Mouse (Mus musculus) forebrain, embryonic 11.5 days (tissue): ENCODE results near the gene Lrba. TPM values are rescaled to one million over a fixed set of nuclear protein-coding genes. Genes with fewer than 3 reads are reported as not detected.

Experiments used
- ATAC-seq: fragments of 200-750 bp; cut with Nextera tagmentation; replicated peaks from 2 replicates; pipeline ENCODE4 v1.8.0; 2017; ENCODE audit warnings: moderate TSS enrichment; ENCODE audit not compliant: low FRiP score
- DNase-seq: peaks from one replicate; pipeline ENCODE4 v3.0.0-alpha.2; 2017; ENCODE audit warnings: low spot score
- H3K27ac ChIP-seq: fragments of 300-500 bp; sonication (generic); 2 replicates; pipeline ENCODE4 v1.5.1; 2014; ENCODE audit warnings: low read depth, low read length
- H3K27me3 ChIP-seq: fragments of 300-500 bp; sonication (generic); 2 replicates; pipeline ENCODE4 v1.6.1; 2014; ENCODE audit warnings: mild to moderate bottlenecking, low read length, mixed read lengths; ENCODE audit not compliant: control insufficient read depth, insufficient read depth
- H3K36me3 ChIP-seq: fragments of 300-500 bp; sonication (generic); 2 replicates; pipeline ENCODE4 v1.6.1; 2014; ENCODE audit warnings: mild to moderate bottlenecking, low read length, moderate library complexity, mixed read lengths; ENCODE audit not compliant: control insufficient read depth, insufficient read depth
- H3K4me1 ChIP-seq: fragments of 300-500 bp; sonication (generic); replicated peaks from 2 replicates; pipeline ENCODE4 v1.6.1; 2014; ENCODE audit warnings: low read length, mixed read lengths; ENCODE audit not compliant: control insufficient read depth, insufficient read depth
- H3K4me2 ChIP-seq: fragments of 300-500 bp; sonication (generic); 2 replicates; pipeline ENCODE4 v1.6.1; 2014; ENCODE audit warnings: low read depth, mild to moderate bottlenecking, low read length, moderate library complexity, mixed read lengths; ENCODE audit not compliant: severe bottlenecking
- H3K4me3 ChIP-seq: fragments of 300-500 bp; sonication (generic); 2 replicates; pipeline ENCODE4 v1.5.1; 2014; ENCODE audit warnings: low read depth, low read length
- H3K9ac ChIP-seq: fragments of 300-500 bp; sonication (generic); 2 replicates; pipeline ENCODE4 v1.6.1; 2014; ENCODE audit warnings: low read length
- H3K9me3 ChIP-seq: fragments of 300-500 bp; sonication (generic); 2 replicates; pipeline ENCODE4 v1.6.1; 2016; ENCODE audit warnings: low read length, mixed read lengths; ENCODE audit not compliant: control insufficient read depth
- WGBS: fragments of 180-500 bp; shearing (Covaris S2); extraction: QIAGEN DNeasy Blood & Tissue Kit; methylation state at CpG from one replicate; pipeline ENCODE4 v1.1.7; 2014; 5-methylcytosine and 5-hydroxymethylcytosine counted together
- polyA plus RNA-seq: library from polyadenylated mRNA; unstranded; fragments of >200 nt; fragmentation: Nextera tagmentation; extraction: Ambion mirVana; gene quantifications from 2 replicates; pipeline ENCODE4 v1.2.1, GENCODE M21; 2014

Gene Lrba
- polyA plus RNA-seq, 1 experiment from 2014 or later = 4.3 TPM

GRCm38 (mm10) chr3:86461582-86461981 lies 237.1 kb downstream of the Lrba start:
- ATAC-seq = no peak
- no peak for DNase-seq
- Histone ChIP-seq H3K27ac (no peak overlapping the region), H3K27me3 (no peaks in the 10 kb centered on the region), H3K36me3 (no peaks in the 10 kb centered on the region), H3K9ac (no peak overlapping the region), H3K9me3 (no peaks in the 10 kb centered on the region), H3K4me3 (no peak overlapping the region), H3K4me2 (no peak overlapping the region), H3K4me1 (no peaks in the 10 kb centered on the region)
- 88% methylated on average over 3 of the region's 3 CpGs for WGBS

DNA sequence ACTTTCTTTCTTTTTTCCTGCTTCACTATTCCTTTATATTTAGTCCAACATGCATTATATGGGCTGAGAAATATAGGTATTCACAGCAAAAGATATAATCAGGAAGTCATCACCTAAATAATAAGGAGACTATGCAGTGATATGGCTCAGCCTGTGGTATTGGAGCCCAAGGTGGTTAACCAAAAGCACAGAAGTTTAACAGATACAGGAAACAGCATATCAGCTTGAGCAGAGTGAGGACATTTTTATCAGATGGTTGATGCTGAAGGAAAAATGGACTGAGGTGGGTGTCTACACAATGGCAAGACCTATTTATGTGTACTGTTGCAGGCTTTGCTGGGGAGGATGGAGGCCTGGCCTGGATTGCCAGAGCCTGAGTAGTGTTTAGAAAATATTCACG lies 265.5 kb downstream of the Lrba start:
- Histone ChIP-seq H3K27ac (no peak overlapping the region), H3K4me3 (no peak overlapping the region), H3K27me3 (no peaks in the 10 kb centered on the region), H3K9ac (no peak overlapping the region), H3K9me3 (no peaks in the 10 kb centered on the region), H3K4me1 (no peaks in the 10 kb centered on the region), H3K36me3 (no peaks in the 10 kb centered on the region), H3K4me2 (no peak overlapping the region)
- DNase-seq (no peak), ATAC-seq (no peak)
- 84% methylated on average over 1 of the region's 1 CpGs for WGBS

GRCm38 (mm10) chr3:86500586-86500985 lies 276.1 kb downstream of the Lrba start:
- Histone ChIP-seq H3K4me2 (no peak overlapping the region), H3K36me3 (no peaks in the 10 kb centered on the region), H3K4me1 (no peaks in the 10 kb centered on the region), H3K9me3 (no peaks in the 10 kb centered on the region), H3K4me3 (no peak overlapping the region), H3K9ac (no peak overlapping the region), H3K27ac (no peak overlapping the region), H3K27me3 (no peaks in the 10 kb centered on the region)
- ATAC-seq (no peak), DNase-seq (no peak)

GRCm38 (mm10) chr3:86518506-86519109 lies 294.1 kb downstream of the Lrba start:
- Histone ChIP-seq H3K36me3 (no peaks in the 10 kb centered on the region), H3K4me1 (no peaks in the 10 kb centered on the region), H3K27me3 (no peaks in the 10 kb centered on the region), H3K9ac (no peak overlapping the region), H3K4me3 (no peak overlapping the region), H3K27ac (no peak overlapping the region), H3K9me3 (no peaks in the 10 kb centered on the region), H3K4me2 (no peak overlapping the region)
- DNase-seq (no peak), ATAC-seq (no peak)
- 89% methylated on average over 2 of the region's 2 CpGs for WGBS

DNA sequence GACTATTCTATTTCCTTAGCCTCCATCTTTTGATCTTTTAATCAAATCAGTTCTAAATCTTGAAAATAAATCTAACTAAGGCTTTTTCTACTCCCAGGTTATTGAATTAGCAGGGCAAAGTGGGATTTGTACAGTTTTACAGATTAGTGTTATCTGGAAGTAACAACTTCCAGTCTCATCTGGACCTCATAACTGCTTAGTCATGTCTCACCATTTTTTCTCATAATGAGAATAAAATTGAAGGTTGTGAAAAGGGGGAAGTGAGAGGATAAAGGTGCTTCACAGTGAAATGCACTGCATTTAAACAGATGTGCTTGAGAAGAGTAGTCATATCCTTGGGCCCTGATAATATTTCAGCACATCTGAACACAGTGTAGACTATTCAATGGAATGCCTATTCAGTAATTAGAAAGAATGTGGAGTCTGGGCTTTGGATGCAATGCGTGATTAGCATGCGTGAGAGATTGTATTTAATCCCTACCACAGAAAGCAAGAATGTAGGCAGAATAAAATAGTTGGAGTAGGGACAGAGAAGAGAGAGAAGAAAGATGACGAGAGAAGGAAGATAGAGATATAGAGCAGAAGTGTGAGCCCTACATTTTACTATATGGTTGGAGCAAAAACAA lies 298.5 kb downstream of the Lrba start:
- Histone ChIP-seq H3K4me1 (no peaks in the 10 kb centered on the region), H3K27ac (no peak overlapping the region), H3K9ac (no peak overlapping the region), H3K36me3 (no peaks in the 10 kb centered on the region), H3K27me3 (no peaks in the 10 kb centered on the region), H3K4me2 (no peak overlapping the region), H3K4me3 (no peak overlapping the region), H3K9me3 (no peaks in the 10 kb centered on the region)
- 49% methylated on average over 3 of the region's 3 CpGs for WGBS
- no peak for DNase-seq
- no peak for ATAC-seq

DNA sequence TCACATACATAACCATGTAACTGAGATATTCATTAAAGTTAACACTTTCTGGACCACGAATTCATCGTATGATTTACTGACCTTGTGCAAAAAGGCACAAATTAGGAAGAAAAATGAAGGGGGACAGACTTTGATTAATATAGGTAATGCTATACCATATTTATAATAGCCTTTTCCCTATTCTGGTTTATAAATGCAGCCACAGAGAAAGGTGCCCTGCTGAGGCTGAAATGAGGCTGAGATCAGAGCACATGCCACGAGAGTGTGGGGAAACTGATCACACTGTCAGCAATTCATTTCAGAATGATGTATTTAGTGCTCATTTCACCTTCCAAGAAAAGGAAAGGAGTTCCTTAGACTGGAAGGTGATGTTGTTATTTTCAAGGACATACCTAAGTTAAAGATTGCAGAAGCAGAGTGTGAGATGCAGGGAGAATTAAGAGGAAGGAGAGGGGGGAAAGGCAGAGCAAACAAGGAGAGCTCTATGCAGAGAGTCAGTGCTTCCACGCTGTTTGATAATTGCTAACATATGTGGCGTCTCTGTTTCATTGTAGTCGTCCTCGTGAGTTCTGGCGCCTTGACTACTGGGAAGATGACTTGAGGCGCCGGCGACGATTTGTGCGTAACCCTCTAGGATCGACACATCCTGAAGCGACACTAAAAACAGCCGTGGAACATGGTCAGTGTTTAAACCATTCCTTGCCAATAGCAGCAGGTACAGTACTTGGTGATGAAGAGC lies 307.2 kb downstream of the Lrba start:
- no peak overlapping the region for H3K4me3 ChIP-seq
- no peak overlapping the region for H3K4me2 ChIP-seq
- ATAC-seq (no peak), DNase-seq (no peak)
- WGBS = 63% methylated on average over 16 of the region's 16 CpGs
- no peaks in the 10 kb centered on the region for H3K9me3 ChIP-seq
- H3K9ac ChIP-seq = no peak overlapping the region
- no peaks in the 10 kb centered on the region for H3K4me1 ChIP-seq
- no peaks in the 10 kb centered on the region for H3K27me3 ChIP-seq
- no peak overlapping the region for H3K27ac ChIP-seq
- H3K36me3 ChIP-seq = no peaks in the 10 kb centered on the region

DNA sequence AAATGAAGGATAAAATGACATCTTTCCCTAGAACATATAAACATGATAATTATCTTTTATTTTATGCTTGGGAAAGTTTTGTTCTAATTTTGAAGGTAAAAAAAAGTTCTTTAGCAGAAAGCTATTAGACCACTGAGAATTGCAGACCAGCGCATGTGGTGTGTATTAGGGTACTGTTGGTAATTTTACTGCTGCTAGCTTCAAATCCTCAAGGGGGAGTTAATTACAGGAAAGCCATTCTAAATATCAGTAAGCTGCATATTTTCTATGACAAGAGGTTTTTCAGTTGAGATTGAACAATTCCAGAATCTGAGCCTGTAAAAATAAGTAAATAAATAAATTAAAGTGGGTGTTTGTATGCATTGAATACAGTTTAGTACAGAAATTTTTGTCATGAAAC lies 312.3 kb downstream of the Lrba start:
- Histone ChIP-seq H3K4me2 (no peak overlapping the region), H3K4me1 (0 out of 2 replicates have a peak, but pooled peaks cover 6% of the 10 kb centered on the region), H3K9me3 (no peaks in the 10 kb centered on the region), H3K9ac (no peak overlapping the region), H3K27me3 (peaks cover 18% of the 10 kb centered on the region), H3K27ac (no peak overlapping the region), H3K36me3 (no peaks in the 10 kb centered on the region), H3K4me3 (no peak overlapping the region)
- WGBS = 73% methylated on average over 1 of the region's 1 CpGs
- DNase-seq (no peak), ATAC-seq (no peak)

DNA sequence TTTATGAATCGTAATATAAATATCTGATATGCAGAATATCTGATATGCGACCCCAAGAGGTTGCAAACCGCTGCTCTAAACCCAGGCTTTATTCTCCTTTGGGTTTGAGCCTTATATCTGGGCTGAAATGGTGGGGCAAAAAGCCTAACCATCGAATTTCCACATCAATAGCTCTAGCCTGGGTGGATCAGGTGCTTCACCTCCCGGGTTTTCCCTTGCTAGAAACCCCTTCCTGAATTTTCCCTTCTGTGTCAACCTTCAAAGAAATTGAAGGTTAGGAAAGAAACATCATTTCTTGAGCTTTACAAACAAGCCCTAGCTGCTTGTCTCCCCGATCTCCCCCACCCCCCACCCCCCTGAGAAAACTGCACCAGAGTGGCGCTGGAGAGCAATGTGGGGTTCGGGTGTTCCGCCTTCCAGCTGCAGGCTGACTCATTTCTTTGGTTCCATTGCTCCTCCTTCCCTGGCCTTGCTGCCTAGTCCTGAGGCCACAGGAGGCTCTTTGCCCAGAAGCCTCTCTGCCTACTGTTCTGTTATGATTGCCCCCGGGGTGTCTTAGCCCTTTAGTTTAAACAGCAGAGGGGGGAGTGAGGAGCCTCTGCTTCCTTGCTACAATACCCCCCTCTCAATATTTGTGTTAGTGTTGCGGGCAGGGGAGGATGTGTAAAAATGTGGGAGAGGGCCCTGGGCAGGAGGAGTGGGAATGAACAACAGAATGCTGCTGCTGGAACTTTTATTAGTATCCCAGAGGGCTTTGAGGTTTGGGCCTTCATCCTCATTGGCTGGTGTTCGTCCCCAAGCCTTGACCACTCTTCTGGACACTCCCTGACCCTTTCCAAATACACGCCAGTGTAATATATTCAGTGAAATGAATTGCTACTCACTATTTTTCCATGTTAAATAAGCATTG lies 314.4 kb downstream of the Lrba start:
- ATAC-seq (peak; percentile 49; the same call in 1 of the 2 replicates), DNase-seq (no peak)
- H3K27ac ChIP-seq = no peak overlapping the region
- H3K4me3 ChIP-seq = no peak overlapping the region
- no peaks in the 10 kb centered on the region for H3K36me3 ChIP-seq
- H3K9me3 ChIP-seq = no peaks in the 10 kb centered on the region
- H3K27me3 ChIP-seq = peaks cover 24% of the 10 kb centered on the region
- peak overlapping the region; percentile 15; the same call in 1 of the 2 replicates for H3K4me2 ChIP-seq
- H3K4me1 ChIP-seq = 0 out of 2 replicates have a peak, but pooled peaks cover 6% of the 10 kb centered on the region
- H3K9ac ChIP-seq = no peak overlapping the region; the same call in 1 of the 2 replicates
- WGBS = 16% methylated on average over 13 of the region's 13 CpGs
